Mouse (Mus musculus) G1E (cell line): ENCODE results near the gene Raver1.

Source experiments
- CTCF ChIP-seq: IDR thresholded peaks from 2 replicates; pipeline ENCODE4 v1.5.1; 2012; ENCODE audit warnings: low read depth, low read length, inconsistent platforms, mixed read lengths
- GATA1 ChIP-seq: IDR thresholded peaks from 2 replicates; pipeline ENCODE4 v1.6.1; 2012; ENCODE audit warnings: borderline replicate concordance, low read length, inconsistent platforms, mixed read lengths
- POLR2AphosphoS5 ChIP-seq: IDR thresholded peaks from 2 replicates; pipeline ENCODE4 v1.6.1; 2012; ENCODE audit warnings: low read depth, low read length, inconsistent platforms; ENCODE audit not compliant: insufficient replicate concordance
- TAL1 ChIP-seq: conservative IDR thresholded peaks from 2 replicates; pipeline ENCODE4 v1.6.1; 2012; ENCODE audit warnings: low read depth, low read length, inconsistent platforms, mixed read lengths

DNA sequence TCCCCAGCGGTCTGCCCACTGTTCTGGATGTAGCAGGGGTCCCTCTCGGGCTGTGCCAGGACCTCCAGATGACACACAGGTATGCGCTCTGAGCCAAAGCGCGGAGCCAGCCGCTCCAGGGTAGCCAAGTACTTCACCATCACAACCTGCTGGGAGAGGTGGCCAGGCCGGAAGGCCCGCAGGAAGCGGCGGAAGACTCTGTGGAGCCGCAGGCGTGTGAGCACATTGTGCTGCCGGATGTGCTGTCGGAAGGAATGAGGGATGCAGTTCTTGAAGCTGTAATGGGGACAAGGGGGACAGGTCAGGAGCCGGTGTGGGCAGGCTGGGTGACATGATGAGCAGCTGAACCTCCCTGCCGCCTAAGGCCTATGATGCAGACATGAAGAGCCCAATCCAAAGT lies 29.7 kb upstream of the Raver1 start:
- TF ChIP-seq CTCF: no peak
- no peak for TF ChIP-seq TAL1
- TF ChIP-seq POLR2AphosphoS5: no peak
- no peak for TF ChIP-seq GATA1
